ENCODE assay signal across 8 mouse cellular contexts in genomic region chr12:105935441-105935880, GRCm38 (mm10).
DNase-seq lines count a peak whose midpoint lies in the region; ATAC-seq and TF ChIP-seq lines count a peak whose summit lies in the region.

No protein-coding gene starts in this region.

- H3K4me2 ChIP-seq in heart, embryonic 11.5 days, result peak overlapping the region; percentile 60
- peak overlapping the region; percentile 49 for H3K4me2 ChIP-seq in embryonic facial prominence, embryonic 15.5 days (replicated peaks)
- peak overlapping the region; percentile 42 for H3K4me2 ChIP-seq in midbrain, embryonic 13.5 days (replicated peaks)

- H3K9me3 ChIP-seq in heart, embryonic 11.5 days (replicated peaks; ENCODE audit: control insufficient read depth, low read length), result no peaks in the 10 kb centered on the region
- H3K9me3 ChIP-seq in ES-Bruce4 (replicated peaks; ENCODE audit: control insufficient read depth, insufficient read depth, low read length, poor library complexity, severe bottlenecking), result no peaks in the 10 kb centered on the region
- no peaks in the 10 kb centered on the region for H3K9me3 ChIP-seq in embryonic facial prominence, embryonic 15.5 days (replicated peaks)
- H3K9me3 ChIP-seq in midbrain, embryonic 13.5 days, result peaks cover 4% of the 10 kb centered on the region; the same call in 1 of the 2 replicates

- DNase-seq in heart, adult 2 months, result no peak
- peak; percentile 52 to 78 for DNase-seq in layer of hippocampus, adult 18-20 months (ENCODE audit: low spot score in 2 of 2)
- peak; percentile 7 for DNase-seq in yolk sac, embryonic 10.5 days (ENCODE audit: low spot score)
- no peak for DNase-seq in adrenal gland, adult (ENCODE audit: inconsistent age in 2 of 2, low spot score in 1 of 2)

- no peak for TF ChIP-seq CTCF in heart, adult 2 months (IDR thresholded peaks at IDR 0.05)
- TF ChIP-seq CTCF in ES-Bruce4 (IDR thresholded peaks at IDR 0.05; ENCODE audit: low read depth, low read length), result no peak

- H3K4me1 ChIP-seq in heart, embryonic 11.5 days (ENCODE audit: control insufficient read depth, insufficient read depth, low read length), result peaks cover 4% of the 10 kb centered on the region; the same call in 1 of the 2 replicates
- H3K4me1 ChIP-seq in heart, adult 2 months (ENCODE audit: control insufficient read depth, insufficient read depth, low read length), result no peaks in the 10 kb centered on the region
- no peaks in the 10 kb centered on the region for H3K4me1 ChIP-seq in ES-Bruce4 (ENCODE audit: control insufficient read depth, insufficient read depth, low read length)
- peaks cover 10% of the 10 kb centered on the region for H3K4me1 ChIP-seq in embryonic facial prominence, embryonic 15.5 days
- H3K4me1 ChIP-seq in midbrain, embryonic 13.5 days (replicated peaks), result peaks cover 4% of the 10 kb centered on the region; the same call in 1 of the 2 replicates

- intact Hi-C loops in heart, adult 2 months (cut with DNase I), result no loop called here

- ATAC-seq in heart, embryonic 11.5 days (replicated peaks; ENCODE audit: insufficient number of reproducible peaks, low FRiP score, low TSS enrichment), result no peak
- ATAC-seq in embryonic facial prominence, embryonic 15.5 days (ENCODE audit: insufficient number of reproducible peaks, low FRiP score, low TSS enrichment, low read depth), result no peak
- 0 out of 2 replicates have a peak, but pooled peaks have one; percentile 60 for ATAC-seq in midbrain, embryonic 13.5 days

- no peaks in the 10 kb centered on the region for H3K79me2 ChIP-seq in heart, adult 2 months (replicated peaks; ENCODE audit: control insufficient read depth, insufficient read depth, low read length)

- peak overlapping the region; percentile 22; the same call in 1 of the 2 replicates for H3K4me3 ChIP-seq in heart, embryonic 11.5 days (ENCODE audit: low read depth, low read length)
- H3K4me3 ChIP-seq in heart, adult 2 months, result no peak overlapping the region
- H3K4me3 ChIP-seq in ES-Bruce4 (ENCODE audit: low read depth, low read length), result peak overlapping the region; percentile 20
- H3K4me3 ChIP-seq in embryonic facial prominence, embryonic 15.5 days (replicated peaks), result peak overlapping the region; percentile 33
- H3K4me3 ChIP-seq in midbrain, embryonic 13.5 days (replicated peaks), result 0 out of 2 replicates have a peak overlapping the region, but pooled peaks have one; percentile 13

- H3K27ac ChIP-seq in heart, embryonic 11.5 days (ENCODE audit: low read depth, low read length), result no peak overlapping the region
- no peak overlapping the region for H3K27ac ChIP-seq in heart, adult 2 months
- no peak overlapping the region for H3K27ac ChIP-seq in ES-Bruce4 (ENCODE audit: insufficient read depth, low read length)
- H3K27ac ChIP-seq in embryonic facial prominence, embryonic 15.5 days (replicated peaks), result no peak overlapping the region
- H3K27ac ChIP-seq in midbrain, embryonic 13.5 days, result no peak overlapping the region

- no peak for TF ChIP-seq POLR2A in heart, adult 2 months (IDR thresholded peaks at IDR 0.05; ENCODE audit: insufficient read depth, low read depth, low read length)
- TF ChIP-seq POLR2A in ES-Bruce4 (IDR thresholded peaks at IDR 0.05; ENCODE audit: insufficient read depth, low read length), result no peak

- no peaks in the 10 kb centered on the region for H3K36me3 ChIP-seq in heart, embryonic 11.5 days (ENCODE audit: control insufficient read depth, insufficient read depth, low read length)
- H3K36me3 ChIP-seq in heart, adult 2 months (ENCODE audit: control insufficient read depth, insufficient read depth, low read length), result no peaks in the 10 kb centered on the region
- no peaks in the 10 kb centered on the region for H3K36me3 ChIP-seq in ES-Bruce4 (ENCODE audit: control insufficient read depth, insufficient read depth, low read length, poor library complexity, severe bottlenecking)
- H3K36me3 ChIP-seq in embryonic facial prominence, embryonic 15.5 days, result no peaks in the 10 kb centered on the region
- H3K36me3 ChIP-seq in midbrain, embryonic 13.5 days, result no peaks in the 10 kb centered on the region

- peaks cover 25% of the 10 kb centered on the region for H3K27me3 ChIP-seq in heart, embryonic 11.5 days (ENCODE audit: control insufficient read depth, insufficient read depth, low read length)
- no peaks in the 10 kb centered on the region for H3K27me3 ChIP-seq in heart, adult 2 months (ENCODE audit: control insufficient read depth, insufficient read depth, low read length)
- H3K27me3 ChIP-seq in ES-Bruce4 (ENCODE audit: control insufficient read depth, insufficient read depth, low read length, poor library complexity, severe bottlenecking), result no peaks in the 10 kb centered on the region
- 0 out of 2 replicates have a peak, but pooled peaks cover 6% of the 10 kb centered on the region for H3K27me3 ChIP-seq in embryonic facial prominence, embryonic 15.5 days
- H3K27me3 ChIP-seq in midbrain, embryonic 13.5 days, result peaks cover 23% of the 10 kb centered on the region

- no peak overlapping the region for H3K9ac ChIP-seq in heart, embryonic 11.5 days (ENCODE audit: low read depth, low read length)
- H3K9ac ChIP-seq in heart, adult 2 months (ENCODE audit: low read depth, low read length), result no peak overlapping the region
- no peak overlapping the region for H3K9ac ChIP-seq in ES-Bruce4 (ENCODE audit: low read depth, poor library complexity, severe bottlenecking)
- H3K9ac ChIP-seq in embryonic facial prominence, embryonic 15.5 days, result no peak overlapping the region
- 0 out of 2 replicates have a peak overlapping the region, but pooled peaks have one; percentile 14 for H3K9ac ChIP-seq in midbrain, embryonic 13.5 days (replicated peaks)

- TF ChIP-seq EP300 in heart, adult 2 months (IDR thresholded peaks at IDR 0.05; ENCODE audit: insufficient read depth, low read depth, low read length), result no peak
- TF ChIP-seq EP300 in ES-Bruce4 (IDR thresholded peaks at IDR 0.05; ENCODE audit: insufficient read depth, low read depth, low read length), result no peak

- WGBS in heart, embryonic 11.5 days (ENCODE audit: insufficient replicate concordance), result 14% methylated on average over 15 of the region's 22 CpGs
- WGBS in heart, adult 2 months, result 8% methylated on average over 22 of the region's 22 CpGs
- WGBS in embryonic facial prominence, embryonic 15.5 days, result 3% methylated on average over 18 of the region's 22 CpGs
- 13% methylated on average over 19 of the region's 22 CpGs for WGBS in midbrain, embryonic 13.5 days

Comparison
In these comparisons a context has a peak if more than half of its experiments do, and no peak if none do; other contexts are left out.
1. DNase-seq: peak in layer of hippocampus, adult 18-20 months (2 of 2) and yolk sac, embryonic 10.5 days (single experiment); none in heart, adult 2 months (0 of 2) and adrenal gland, adult (0 of 2).
2. Peak in every context shown above with its lines, with median percentiles within 50 percentile points of each other: H3K4me2 ChIP-seq.